Mouse (Mus musculus): ENCODE data around the gene Hspa1b.

The Hspa1b gene

GRCm38 (mm10) chr17:34927306-34928019, 31.6 kb downstream of the Hspa1b start:
- no peak for DNase-seq

DNA sequence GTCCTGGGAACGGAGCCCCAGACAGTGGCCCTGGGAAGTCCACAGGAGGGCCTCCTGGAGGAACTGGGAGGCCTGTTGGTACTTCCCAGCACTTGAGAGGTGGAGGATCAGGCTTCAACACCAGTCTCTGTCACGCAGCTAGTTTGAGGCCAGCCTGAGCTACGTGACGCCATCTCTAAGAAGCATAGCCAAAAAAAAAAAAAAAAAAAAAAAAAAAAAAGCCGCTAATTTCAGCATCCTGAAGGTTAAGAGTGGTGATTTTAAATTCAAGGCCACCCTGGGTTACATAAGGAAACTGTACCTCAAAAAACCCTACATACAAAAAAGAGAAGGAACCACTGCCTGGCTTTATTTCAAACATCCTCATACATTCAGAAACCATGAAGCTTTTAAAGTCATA, 34.8 kb downstream of the Hspa1b start:
- DNase-seq, result no peak

- peak in 1 of 2 experiments; percentile 52 for DNase-seq
Observed at GRCm38 (mm10) chr17:34922939-34923338, 36.1 kb downstream of the Hspa1b start.

DNA sequence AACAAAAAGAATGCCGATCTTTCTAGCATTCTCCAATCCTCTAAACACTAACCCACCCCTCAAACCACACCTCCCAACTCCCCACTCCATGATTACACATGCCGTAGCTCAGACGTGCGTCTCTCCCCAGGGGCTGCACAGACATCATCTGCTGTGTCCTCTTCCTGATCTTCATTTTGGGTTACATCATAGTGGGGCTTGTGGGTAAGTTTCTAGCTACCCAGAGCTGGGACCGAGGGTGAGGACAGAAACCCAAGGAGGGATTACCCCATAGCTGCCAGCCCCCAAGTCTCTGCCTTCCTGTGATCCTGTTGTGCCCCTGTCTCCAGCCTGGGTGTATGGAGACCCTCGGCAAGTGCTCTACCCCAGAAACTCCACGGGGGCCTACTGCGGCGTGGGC, 41.9 kb downstream of the Hspa1b start:
- DNase-seq, result no peak

GRCm38 (mm10) chr17:34916316-34916715, 42.7 kb downstream of the Hspa1b start:
- no peak for DNase-seq

DNA sequence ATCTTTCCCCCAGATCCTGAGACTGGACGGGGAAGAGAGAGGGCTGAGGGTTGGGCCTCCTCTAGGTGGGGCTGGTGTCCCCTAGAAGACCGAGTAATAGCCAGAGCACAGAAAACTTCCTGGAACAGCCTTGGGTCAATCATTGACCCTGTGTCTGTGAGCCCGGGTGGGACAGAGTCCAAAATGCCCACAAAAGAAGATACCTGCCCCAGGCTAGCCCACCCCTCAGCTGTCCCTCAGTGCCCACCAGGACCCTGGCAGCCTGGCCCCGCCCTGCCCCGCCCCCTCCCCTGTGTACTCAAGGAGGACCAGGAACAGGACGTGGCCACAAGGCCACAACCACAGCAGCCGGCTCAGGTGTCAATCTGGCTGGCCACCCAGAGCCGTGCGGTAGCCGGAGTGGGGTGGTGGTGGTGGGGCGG, 43.6 kb downstream of the Hspa1b start:
- peak; percentile 86 to 87 for DNase-seq

DNA sequence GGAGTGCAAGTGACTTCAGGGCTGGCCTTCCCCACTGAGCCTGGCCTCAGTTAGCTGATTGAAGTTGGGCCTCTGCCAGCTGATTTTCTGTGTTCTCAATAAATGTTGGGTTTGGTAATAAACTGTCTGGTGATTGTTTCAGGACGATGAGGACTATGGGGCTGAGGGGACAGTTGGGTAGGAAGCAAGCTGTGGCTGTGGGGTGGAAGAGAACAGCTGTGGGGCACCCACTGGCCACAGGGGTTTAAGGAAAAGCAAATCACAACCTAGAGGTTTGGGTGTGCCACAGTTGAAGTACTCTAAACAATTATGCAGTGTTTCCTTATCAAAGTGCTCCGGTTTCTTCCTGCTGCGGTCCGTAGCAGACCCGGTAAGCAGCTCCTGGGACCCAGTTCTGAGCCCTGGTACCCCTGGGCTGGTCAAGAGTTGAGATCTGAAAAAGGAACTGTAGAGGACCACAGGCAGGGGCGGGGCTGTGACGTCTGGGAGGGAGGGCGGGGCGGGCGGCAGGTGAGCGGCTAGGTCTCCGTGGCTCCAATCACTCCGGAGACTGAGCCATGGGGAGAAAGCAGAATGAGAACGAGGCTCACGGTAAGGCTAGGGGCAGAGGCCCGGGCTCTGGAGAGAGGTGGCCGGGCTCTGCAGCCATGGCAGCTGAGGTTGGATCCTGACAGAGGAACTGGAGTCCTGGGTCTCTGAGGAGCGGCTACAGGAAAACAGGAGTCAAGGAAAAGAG, 44.9 kb downstream of the Hspa1b start, which contains the start of gene Slc44a4:
Gene Slc44a4 (plus strand): TSS at position 537 of the 736 bp plus-strand sequence.
- DNase-seq, result peak in 1 of 2 experiments; percentile 78

DNA sequence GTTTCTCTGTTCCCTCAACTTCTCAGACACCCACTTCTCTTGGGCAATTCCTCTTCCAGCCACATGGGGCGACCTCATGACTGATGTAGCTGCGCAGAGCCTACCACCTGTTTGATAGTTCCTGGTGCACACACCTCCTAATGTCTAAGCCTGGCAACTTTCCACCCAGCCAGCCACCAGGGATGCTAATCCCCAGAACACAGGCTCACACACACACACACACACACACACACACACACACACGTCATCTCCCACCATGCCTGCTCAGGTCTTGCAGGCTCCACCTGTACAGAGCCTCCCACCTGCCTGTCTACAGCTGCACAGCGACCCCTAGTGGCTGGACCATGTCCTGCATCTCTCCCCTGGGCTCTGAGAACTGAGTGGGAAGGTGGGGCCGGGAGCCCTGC, 47.1 kb downstream of the Hspa1b start:
- DNase-seq, result peak; percentile 84 to 92

- DNase-seq, result peak; percentile 69 to 77
Observed at GRCm38 (mm10) chr17:34910982-34911381, 48.1 kb downstream of the Hspa1b start.
